Mouse (Mus musculus) intestine, embryonic 14.5 days (tissue): ENCODE results near the gene Mfap3. TPM values are rescaled to one million over a fixed set of nuclear protein-coding genes. Genes with fewer than 3 reads are reported as not detected.

ENCODE experiments used
- ATAC-seq: fragments of 200-750 bp; cut with Nextera tagmentation; replicated peaks from 2 replicates; pipeline ENCODE4 v1.8.0; 2017; ENCODE audit warnings: low read depth, moderate number of reproducible peaks, moderate TSS enrichment, moderate library complexity; ENCODE audit not compliant: low FRiP score, low TSS enrichment
- DNase-seq: peaks from one replicate; pipeline ENCODE4 v3.0.0-alpha.2; 2018; ENCODE audit warnings: low spot score
- H3K27ac ChIP-seq: fragments of 300-500 bp; sonication (generic); 2 replicates; pipeline ENCODE4 v1.5.1; 2014; ENCODE audit warnings: low read depth, mild to moderate bottlenecking, control low read depth
- H3K27me3 ChIP-seq: fragments of 300-500 bp; sonication (generic); replicated peaks from 2 replicates; pipeline ENCODE4 v1.6.1; 2014; ENCODE audit warnings: low read length, control low read depth; ENCODE audit not compliant: control insufficient read depth, insufficient read depth
- H3K36me3 ChIP-seq: fragments of 300-500 bp; sonication (generic); 2 replicates; pipeline ENCODE4 v1.6.1; 2014; ENCODE audit warnings: low read length, control low read depth; ENCODE audit not compliant: control insufficient read depth, insufficient read depth
- H3K4me1 ChIP-seq: fragments of 300-500 bp; sonication (generic); replicated peaks from 2 replicates; pipeline ENCODE4 v1.6.1; 2014; ENCODE audit warnings: low read length, control low read depth, mixed read lengths; ENCODE audit not compliant: control insufficient read depth, insufficient read depth
- H3K4me2 ChIP-seq: fragments of 300-500 bp; sonication (generic); 2 replicates; pipeline ENCODE4 v1.6.1; 2014; ENCODE audit warnings: low read length
- H3K4me3 ChIP-seq: fragments of 300-500 bp; sonication (generic); 2 replicates; pipeline ENCODE4 v1.5.1; 2014; ENCODE audit warnings: low read depth, low read length, control low read depth, mixed read lengths
- H3K9ac ChIP-seq: fragments of 300-500 bp; sonication (generic); 2 replicates; pipeline ENCODE4 v1.6.1; 2014; ENCODE audit warnings: mild to moderate bottlenecking, low read length
- H3K9me3 ChIP-seq: fragments of 300-500 bp; sonication (generic); 2 replicates; pipeline ENCODE4 v1.6.1; 2016; ENCODE audit warnings: low read length, control low read depth; ENCODE audit not compliant: control insufficient read depth
- WGBS: fragments of 180-500 bp; shearing (Covaris S2); extraction: QIAGEN DNeasy Blood & Tissue Kit; methylation state at CpG from one replicate; pipeline ENCODE4 v1.1.7; 2014; 5-methylcytosine and 5-hydroxymethylcytosine counted together
- polyA plus RNA-seq: library from polyadenylated mRNA; unstranded; fragments of >200 nt; fragmentation: Nextera tagmentation; extraction: Ambion mirVana; gene quantifications from 2 replicates; pipeline ENCODE4 v1.2.1, GENCODE M21; 2014

The Mfap3 gene
- polyA plus RNA-seq, 1 experiment from 2014 or later: 46.2 TPM

- H3K9ac ChIP-seq: no peak overlapping the region
- no peak for DNase-seq
- no peaks in the 10 kb centered on the region for H3K9me3 ChIP-seq
- H3K4me1 ChIP-seq: peaks cover 15% of the 10 kb centered on the region; the same call in 1 of the 2 replicates
- H3K4me3 ChIP-seq: no peak overlapping the region
- WGBS: 97% methylated on average over 3 of the region's 3 CpGs
- no peak overlapping the region for H3K27ac ChIP-seq
- no peak overlapping the region for H3K4me2 ChIP-seq
- ATAC-seq: no peak
- H3K36me3 ChIP-seq: peaks cover 5% of the 10 kb centered on the region; the same call in 1 of the 2 replicates
- H3K27me3 ChIP-seq: no peaks in the 10 kb centered on the region
Measured at GRCm38 (mm10) chr11:57521206-57521605, 2.7 kb downstream of the Mfap3 start.

GRCm38 (mm10) chr11:57522046-57522445 is 3.6 kb downstream of the Mfap3 start:
- no peaks in the 10 kb centered on the region for H3K9me3 ChIP-seq
- no peak overlapping the region for H3K9ac ChIP-seq
- H3K27ac ChIP-seq: no peak overlapping the region
- no peaks in the 10 kb centered on the region for H3K27me3 ChIP-seq
- DNase-seq: no peak
- no peak overlapping the region for H3K4me3 ChIP-seq
- peaks cover 15% of the 10 kb centered on the region; the same call in 1 of the 2 replicates for H3K4me1 ChIP-seq
- peaks cover 5% of the 10 kb centered on the region; the same call in 1 of the 2 replicates for H3K36me3 ChIP-seq
- no peak overlapping the region for H3K4me2 ChIP-seq
- ATAC-seq: no peak
- 92% methylated on average over 7 of the region's 7 CpGs for WGBS

GRCm38 (mm10) chr11:57523418-57523817 is 5.0 kb downstream of the Mfap3 start:
- DNase-seq: no peak
- WGBS: 83% methylated on average over 3 of the region's 3 CpGs
- no peaks in the 10 kb centered on the region for H3K27me3 ChIP-seq
- H3K4me3 ChIP-seq: no peak overlapping the region
- H3K9me3 ChIP-seq: no peaks in the 10 kb centered on the region
- peaks cover 15% of the 10 kb centered on the region for H3K36me3 ChIP-seq
- no peak for ATAC-seq
- no peak overlapping the region for H3K9ac ChIP-seq
- no peak overlapping the region for H3K4me2 ChIP-seq
- 0 out of 2 replicates have a peak, but pooled peaks cover 8% of the 10 kb centered on the region for H3K4me1 ChIP-seq
- H3K27ac ChIP-seq: no peak overlapping the region

GRCm38 (mm10) chr11:57524597-57524996 is 6.1 kb downstream of the Mfap3 start:
- DNase-seq: no peak

GRCm38 (mm10) chr11:57525900-57526299 is 7.4 kb downstream of the Mfap3 start:
- ATAC-seq: no peak
- Histone ChIP-seq H3K27me3 (no peaks in the 10 kb centered on the region), H3K9me3 (no peaks in the 10 kb centered on the region), H3K9ac (no peak overlapping the region), H3K27ac (no peak overlapping the region), H3K4me1 (0 out of 2 replicates have a peak, but pooled peaks cover 3% of the 10 kb centered on the region), H3K4me3 (no peak overlapping the region), H3K4me2 (no peak overlapping the region), H3K36me3 (peaks cover 40% of the 10 kb centered on the region)
- no peak for DNase-seq
- 75% methylated on average over 3 of the region's 3 CpGs for WGBS

More at GRCm38 (mm10) chr11:57524597-57524996, 6.1 kb downstream of the Mfap3 start:
- H3K27ac ChIP-seq: no peak overlapping the region
- peaks cover 27% of the 10 kb centered on the region for H3K36me3 ChIP-seq
- no peaks in the 10 kb centered on the region for H3K27me3 ChIP-seq
- H3K4me1 ChIP-seq: 0 out of 2 replicates have a peak, but pooled peaks cover 3% of the 10 kb centered on the region
- H3K4me3 ChIP-seq: no peak overlapping the region
- H3K4me2 ChIP-seq: no peak overlapping the region
- H3K9me3 ChIP-seq: no peaks in the 10 kb centered on the region
- H3K9ac ChIP-seq: no peak overlapping the region
- no peak for ATAC-seq

GRCm38 (mm10) chr11:57527506-57527905 is 9.0 kb downstream of the Mfap3 start:
- H3K36me3 ChIP-seq: peaks cover 51% of the 10 kb centered on the region
- H3K4me1 ChIP-seq: 0 out of 2 replicates have a peak, but pooled peaks cover 3% of the 10 kb centered on the region
- DNase-seq: no peak
- no peak overlapping the region for H3K4me2 ChIP-seq
- H3K27me3 ChIP-seq: no peaks in the 10 kb centered on the region
- ATAC-seq: no peak
- H3K4me3 ChIP-seq: no peak overlapping the region
- 83% methylated on average over 4 of the region's 4 CpGs for WGBS
- no peak overlapping the region for H3K9ac ChIP-seq
- no peak overlapping the region for H3K27ac ChIP-seq
- H3K9me3 ChIP-seq: no peaks in the 10 kb centered on the region

GRCm38 (mm10) chr11:57529111-57529510 is 10.6 kb downstream of the Mfap3 start:
- DNase-seq (no peak), ATAC-seq (no peak)
- H3K9me3 ChIP-seq: no peaks in the 10 kb centered on the region
- H3K27me3 ChIP-seq: no peaks in the 10 kb centered on the region
- 0 out of 2 replicates have a peak, but pooled peaks cover 3% of the 10 kb centered on the region for H3K4me1 ChIP-seq
- no peak overlapping the region for H3K4me2 ChIP-seq
- no peak overlapping the region for H3K9ac ChIP-seq
- 83% methylated on average over 3 of the region's 3 CpGs for WGBS
- H3K4me3 ChIP-seq: no peak overlapping the region
- H3K27ac ChIP-seq: no peak overlapping the region
- peaks cover 55% of the 10 kb centered on the region for H3K36me3 ChIP-seq

GRCm38 (mm10) chr11:57531300-57531950 is 13.0 kb downstream of the Mfap3 start:
- Histone ChIP-seq H3K27ac (no peak overlapping the region), H3K9me3 (no peaks in the 10 kb centered on the region), H3K9ac (no peak overlapping the region), H3K27me3 (no peaks in the 10 kb centered on the region), H3K36me3 (peaks cover 55% of the 10 kb centered on the region), H3K4me1 (no peaks in the 10 kb centered on the region), H3K4me3 (no peak overlapping the region), H3K4me2 (no peak overlapping the region)
- 59% methylated on average over 11 of the region's 11 CpGs for WGBS
- ATAC-seq: no peak
- DNase-seq: no peak

- Histone ChIP-seq H3K4me1 (no peaks in the 10 kb centered on the region), H3K4me3 (no peak overlapping the region), H3K27me3 (no peaks in the 10 kb centered on the region), H3K9me3 (no peaks in the 10 kb centered on the region), H3K27ac (no peak overlapping the region), H3K4me2 (no peak overlapping the region), H3K36me3 (peaks cover 55% of the 10 kb centered on the region), H3K9ac (no peak overlapping the region)
- DNase-seq: no peak
- ATAC-seq: no peak
- WGBS: 92% methylated on average over 4 of the region's 4 CpGs
Measured at GRCm38 (mm10) chr11:57532306-57532705, 13.8 kb downstream of the Mfap3 start.
